In the genomic region with DNA sequence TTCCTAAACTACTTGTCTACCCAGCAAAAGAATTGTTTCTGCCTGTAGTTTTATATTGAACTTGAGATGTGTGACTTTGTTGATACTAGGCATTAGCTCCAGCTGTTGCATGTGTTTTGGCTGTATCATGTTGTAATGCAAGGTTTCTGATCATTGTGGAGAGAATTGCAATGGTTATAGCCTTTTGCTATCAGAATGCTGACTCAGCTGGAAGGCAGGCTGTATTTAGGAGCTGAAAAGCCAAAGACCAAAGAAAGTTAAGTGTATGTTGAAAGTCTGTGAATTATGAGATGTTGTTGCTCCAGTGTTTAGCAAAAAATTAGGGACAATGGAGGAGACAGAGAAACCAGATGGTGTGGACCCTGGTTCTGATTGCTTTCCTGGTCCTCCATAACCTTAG, we compare ENCODE assay signal across 16 mouse cellular contexts.
"Had no signal": no experiment of that assay in that cellular context is flagged by ENCODE, and none has a peak within 500 bp of the region (broad histone marks: within the 10 kb centered on the region; RNA-seq: fewer than 3 reads in every experiment).

No protein-coding gene starts in this region.

- DNase-seq: retina, postnatal 1 day; right cerebral cortex, adult 18-20 months; right cerebral cortex, postnatal 14 days; right cerebral cortex, postnatal 25 days; right cerebral cortex, postnatal 4 days; spleen, adult 18-20 months; thymus, adult 18-20 months; thymus, adult 2 months; thymus, postnatal 14 days; thymus, postnatal 25 days; thymus, postnatal 36 days; thymus, postnatal 4 days had no signal

- H3K4me1 ChIP-seq: neural tube, embryonic 13.5 days; neural tube, embryonic 15.5 days; stomach, embryonic 15.5 days had no signal

- H3K4me3 ChIP-seq: neural tube, embryonic 13.5 days; neural tube, embryonic 15.5 days; stomach, embryonic 15.5 days had no signal

- H3K27ac ChIP-seq: neural tube, embryonic 13.5 days; neural tube, embryonic 15.5 days; stomach, embryonic 15.5 days; stomach, postnatal 0 days had no signal

- H3K9me3 ChIP-seq: neural tube, embryonic 13.5 days; neural tube, embryonic 15.5 days; stomach, embryonic 15.5 days had no signal

- H3K9ac ChIP-seq: neural tube, embryonic 13.5 days; neural tube, embryonic 15.5 days; stomach, embryonic 15.5 days had no signal

- H3K27me3 ChIP-seq: neural tube, embryonic 13.5 days; neural tube, embryonic 15.5 days; stomach, embryonic 15.5 days had no signal

- H3K36me3 ChIP-seq: neural tube, embryonic 13.5 days; neural tube, embryonic 15.5 days; stomach, embryonic 15.5 days had no signal
